Mouse (Mus musculus) mesoderm, embryonic 11.5 days (tissue): ENCODE measurements around the gene Stard3.

Source experiments
- DNase-seq: peaks from one replicate; pipeline ENCODE4 v3.0.0-alpha.2; 2012; ENCODE audit warnings: low read depth, low spot score

Stard3 gene

GRCm38 (mm10) chr11:98397946-98398345, 39.8 kb downstream of the Stard3 start:
- no peak for DNase-seq

GRCm38 (mm10) chr11:98400161-98400726, 42.1 kb downstream of the Stard3 start, which contains the start of gene Pgap3:
Gene Pgap3, minus strand, starts transcription at chr11:98400490.
- DNase-seq: peak; percentile 89

GRCm38 (mm10) chr11:98400816-98401215, 42.6 kb downstream of the Stard3 start:
- DNase-seq: no peak

- DNase-seq: no peak
Measured at GRCm38 (mm10) chr11:98406621-98407020, 48.5 kb downstream of the Stard3 start.

GRCm38 (mm10) chr11:98408872-98409271, 50.7 kb downstream of the Stard3 start:
- no peak for DNase-seq

GRCm38 (mm10) chr11:98409341-98409822, 51.2 kb downstream of the Stard3 start:
- peak; percentile 70 for DNase-seq

GRCm38 (mm10) chr11:98412273-98412796, 54.2 kb downstream of the Stard3 start, which contains the start of gene Erbb2:
Gene Erbb2, plus strand, starts transcription at chr11:98412470.
- peak; percentile 87 for DNase-seq

- DNase-seq: peak; percentile 52
Measured at GRCm38 (mm10) chr11:98412797-98413301, 54.7 kb downstream of the Stard3 start.

GRCm38 (mm10) chr11:98413731-98414130, 55.6 kb downstream of the Stard3 start:
- DNase-seq: no peak

- DNase-seq: no peak
Measured at GRCm38 (mm10) chr11:98414162-98414561, 56.0 kb downstream of the Stard3 start.

GRCm38 (mm10) chr11:98417074-98417473, 58.9 kb downstream of the Stard3 start:
- no peak for DNase-seq

GRCm38 (mm10) chr11:98418273-98418672, 60.1 kb downstream of the Stard3 start:
- DNase-seq: no peak

GRCm38 (mm10) chr11:98418939-98419547, 60.9 kb downstream of the Stard3 start:
- no peak for DNase-seq

GRCm38 (mm10) chr11:98426592-98426991, 68.4 kb downstream of the Stard3 start:
- DNase-seq: no peak

- DNase-seq: no peak
Measured at GRCm38 (mm10) chr11:98428436-98428835, 70.3 kb downstream of the Stard3 start.
